Mouse (Mus musculus): ENCODE data around the gene P2ry6.

Gene P2ry6

DNA sequence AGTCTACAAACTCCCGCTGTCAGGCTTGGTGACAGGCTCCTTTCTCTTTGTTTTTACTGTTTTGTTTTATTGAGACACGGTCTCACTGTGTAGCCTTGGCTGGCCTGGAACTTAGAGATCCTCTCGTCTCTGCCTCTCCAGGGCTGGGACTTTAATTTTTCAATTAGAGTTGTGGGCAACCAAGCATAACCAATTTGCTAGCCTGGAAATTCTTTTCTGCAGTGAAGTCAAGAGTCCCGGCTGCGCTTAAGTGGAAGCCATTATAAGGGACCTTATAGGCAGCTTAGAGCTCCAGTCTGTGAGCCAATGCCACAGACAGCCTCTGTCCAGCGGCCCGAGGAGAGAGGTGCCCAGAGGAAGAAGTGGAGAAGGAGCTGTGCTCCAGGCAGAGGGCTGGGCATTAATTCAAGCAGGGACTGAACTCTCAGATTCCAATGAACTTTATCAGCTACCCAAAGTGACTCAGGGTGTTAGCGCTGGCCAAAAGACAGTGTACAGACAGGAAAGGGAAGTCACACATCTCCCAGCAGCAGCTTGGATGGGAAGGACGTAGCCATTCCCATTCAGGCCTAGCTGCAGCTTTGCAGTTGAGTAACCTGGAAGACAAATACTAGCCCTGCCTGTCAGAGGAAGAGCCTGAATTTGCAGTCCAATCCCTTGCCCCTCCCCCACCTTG, 16.3 kb upstream of the P2ry6 start:
- in situ Hi-C loops (cut with MboI, MseI) = no loop called here

DNA sequence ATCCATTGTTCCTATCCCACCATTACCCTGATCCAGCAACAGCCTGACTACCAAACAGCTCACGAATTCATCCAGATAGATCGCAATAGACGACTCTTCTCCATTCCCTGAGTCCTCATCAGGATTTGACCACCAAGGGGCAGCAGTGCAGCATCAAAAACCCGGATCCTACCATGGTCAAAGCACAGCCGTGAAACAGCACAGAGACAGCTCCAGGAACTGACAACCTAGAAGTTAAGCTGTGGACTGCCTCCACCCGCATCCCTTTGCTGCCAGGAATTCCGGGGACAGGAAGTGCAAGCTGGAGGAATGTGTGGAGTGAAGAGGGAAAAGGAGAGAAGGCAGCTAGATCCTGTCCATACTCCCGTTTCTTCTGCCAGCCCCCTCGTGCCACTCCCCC, 13.6 kb upstream of the P2ry6 start:
- in situ Hi-C loops (cut with MboI, MseI) = no loop called here

DNA sequence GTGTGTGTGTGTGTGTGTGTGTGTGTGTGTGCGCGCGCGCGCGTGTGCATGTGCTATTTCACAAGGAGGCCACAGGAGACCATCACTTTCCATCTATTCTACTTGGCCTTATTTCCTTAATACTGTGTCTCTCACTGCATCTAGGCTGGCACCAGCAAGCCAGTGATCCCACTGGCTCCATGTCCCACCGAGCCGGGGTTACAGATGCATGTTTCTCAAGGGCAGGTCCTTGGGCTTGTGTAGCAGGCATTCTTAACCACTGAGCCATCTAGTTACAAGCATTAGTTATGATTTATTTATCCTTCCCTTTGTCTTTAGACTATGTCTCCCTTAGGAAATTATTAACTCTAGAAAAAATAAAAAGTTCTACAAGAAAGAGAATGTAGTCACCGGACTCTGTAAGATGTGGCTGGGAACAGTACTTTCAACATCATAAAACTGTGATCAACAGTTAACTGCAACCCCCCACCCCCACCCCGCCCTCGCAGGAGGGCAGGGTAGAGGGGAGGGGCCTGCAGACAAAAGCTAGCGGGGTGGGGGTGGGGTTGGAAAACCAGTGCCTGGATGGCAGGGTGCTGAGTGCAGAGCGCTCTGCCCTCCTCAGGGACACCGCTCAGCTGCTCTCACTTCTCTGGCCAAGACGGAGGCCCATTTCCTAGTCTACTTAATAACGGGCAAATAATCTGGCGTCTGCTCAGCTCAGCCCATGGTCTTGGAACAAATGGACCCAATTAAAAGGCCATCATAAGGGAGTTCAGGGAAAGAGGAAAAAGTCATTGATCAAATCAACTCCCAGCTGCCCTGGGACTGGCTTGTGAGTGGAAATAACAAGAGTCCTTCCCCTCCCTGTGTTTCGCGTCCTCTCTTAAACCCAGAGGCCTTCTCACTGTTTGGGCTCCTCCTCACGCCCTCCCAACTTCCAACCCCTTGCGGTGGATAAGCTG, 10.3 kb upstream of the P2ry6 start:
- in situ Hi-C loops (cut with MboI, MseI) = no loop called here

DNA sequence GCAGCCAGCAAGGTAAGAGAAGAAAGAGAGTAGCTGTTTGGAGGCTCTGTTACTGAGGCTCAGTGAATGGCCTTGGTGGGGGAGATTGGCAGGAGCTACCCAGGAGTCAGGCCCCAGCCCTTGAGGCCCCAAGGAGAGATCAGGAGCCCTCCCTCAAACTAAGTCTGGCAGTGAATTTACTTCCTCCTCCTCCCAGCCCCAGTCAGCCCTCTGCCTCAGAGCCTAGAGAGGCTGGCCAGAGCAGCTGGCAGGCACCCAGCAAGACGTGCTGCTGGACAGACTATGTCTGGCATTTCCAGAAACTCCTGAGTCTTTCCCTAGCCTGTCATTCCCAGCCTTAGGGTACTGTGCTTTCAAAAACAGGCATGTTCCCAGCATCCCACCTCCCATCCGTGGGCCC, 4.7 kb upstream of the P2ry6 start:
- in situ Hi-C loops (cut with MboI, MseI) = no loop called here

DNA sequence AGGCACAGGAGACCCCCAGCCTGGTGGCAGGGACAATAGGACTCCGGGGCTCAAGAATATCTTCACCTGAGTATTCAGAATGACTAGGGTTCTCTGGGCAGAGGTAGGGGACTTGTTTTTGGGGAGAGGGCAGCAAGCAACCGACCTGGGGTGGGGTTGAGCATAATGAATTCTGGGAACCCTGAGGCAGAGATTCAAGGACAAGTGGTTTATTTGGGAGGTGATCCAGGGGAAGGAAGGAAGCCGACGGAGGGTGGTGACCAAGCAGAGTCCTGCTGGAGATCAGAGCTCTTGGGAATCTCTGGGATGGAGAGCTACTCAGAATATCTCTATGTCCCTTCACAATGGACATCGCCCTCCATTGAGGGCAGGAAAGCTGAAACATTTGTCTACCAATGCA, 3.7 kb upstream of the P2ry6 start:
- in situ Hi-C loops (cut with MboI, MseI) = no loop called here

DNA sequence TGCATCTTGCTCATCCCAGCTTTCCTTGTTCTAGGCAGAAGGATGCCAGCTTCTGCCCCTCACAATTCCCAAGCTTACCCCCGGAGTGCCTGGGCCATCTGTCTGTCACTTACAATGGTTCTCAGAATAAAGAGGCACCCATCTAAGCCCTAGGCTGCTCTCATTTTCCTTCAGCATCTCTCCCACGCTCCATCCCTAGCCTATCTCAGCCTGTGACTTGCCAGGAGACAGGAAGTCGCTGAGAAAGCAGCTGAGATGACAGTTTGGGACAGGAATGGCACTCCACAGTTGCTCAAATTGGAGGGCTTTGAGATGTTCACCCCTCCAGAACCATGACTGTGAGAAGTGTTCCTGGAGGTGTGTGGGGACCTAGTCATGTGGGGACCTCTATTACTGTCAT, 1.6 kb downstream of the P2ry6 start:
- in situ Hi-C loops (cut with MboI, MseI) = no loop called here

DNA sequence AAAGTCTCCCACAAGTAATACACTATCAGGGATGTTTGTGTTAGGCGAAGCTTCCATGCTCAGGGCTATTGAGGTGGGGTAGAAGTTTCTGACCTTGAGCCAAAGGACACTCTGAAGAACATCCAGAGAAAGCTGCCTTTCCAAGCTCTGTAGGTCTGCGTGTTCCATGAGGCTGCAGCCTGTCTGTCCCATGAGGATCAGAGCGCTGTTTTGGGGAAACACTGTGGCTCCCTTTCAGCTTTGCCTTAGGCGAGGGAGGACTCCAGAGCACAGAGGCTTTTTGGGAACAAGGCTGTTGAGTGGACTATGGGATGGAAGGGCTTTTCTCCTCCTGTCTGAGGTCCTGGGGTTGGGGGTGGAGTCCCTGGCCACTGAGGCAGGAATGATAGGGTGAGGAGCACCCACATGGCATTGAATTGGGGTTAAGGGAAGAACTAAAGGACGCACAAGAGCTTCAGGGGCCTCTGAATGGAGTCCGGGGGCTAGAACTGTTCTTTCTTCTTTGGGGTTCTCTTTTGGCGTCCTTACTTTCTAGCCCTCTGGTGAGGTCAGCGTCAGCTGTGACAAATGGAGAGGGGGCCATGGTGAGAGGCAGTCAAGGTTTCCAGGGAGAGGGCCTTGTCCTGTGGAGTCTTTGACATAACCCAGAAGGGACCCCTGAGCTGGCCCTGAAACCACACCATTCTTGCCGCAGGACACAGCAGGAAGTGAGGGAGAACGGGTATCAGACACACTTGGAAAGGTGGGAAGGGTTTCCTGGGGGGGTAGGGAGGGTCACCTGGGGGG, 5.4 kb downstream of the P2ry6 start:
- in situ Hi-C loops (cut with MboI, MseI) = no loop called here

DNA sequence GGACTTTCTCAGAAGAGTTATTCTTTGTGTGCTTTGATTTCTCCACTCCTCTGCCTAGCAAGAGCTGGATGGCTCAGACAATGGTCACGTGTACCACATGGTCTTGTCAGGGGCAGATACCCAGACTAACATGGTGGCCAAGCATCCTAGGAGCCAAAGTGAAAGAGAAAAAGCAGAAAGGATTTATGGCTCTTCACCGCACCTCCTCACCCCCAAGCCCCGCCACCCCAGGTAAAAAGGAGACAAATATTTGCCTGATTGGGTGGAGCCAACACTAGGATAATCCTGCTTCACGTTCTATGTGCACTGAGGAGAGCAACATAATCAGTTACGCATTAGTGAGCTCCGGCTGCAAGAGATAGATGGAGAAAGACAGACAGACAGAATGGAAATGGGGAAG, 6.1 kb downstream of the P2ry6 start:
- in situ Hi-C loops (cut with MboI, MseI) = no loop called here

DNA sequence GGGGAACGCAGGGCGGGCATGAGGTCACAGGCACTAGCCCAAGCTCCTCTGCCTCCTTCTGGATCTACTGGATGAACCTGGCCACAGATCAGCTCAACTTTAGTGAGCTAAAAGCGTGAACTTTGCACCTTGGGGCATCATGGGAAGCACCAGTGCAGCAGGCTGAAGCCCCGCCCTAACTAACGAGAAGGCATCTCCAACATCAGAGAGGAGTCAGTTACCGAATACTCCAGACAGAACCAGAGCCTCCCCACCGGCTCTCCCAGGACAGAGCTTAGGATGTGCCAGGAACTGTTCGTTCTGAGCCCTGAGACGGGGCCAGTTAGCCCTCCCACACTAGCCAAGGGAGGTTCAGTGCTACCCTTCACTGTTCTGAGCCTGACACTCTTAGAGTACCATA, 6.6 kb downstream of the P2ry6 start:
- in situ Hi-C loops (cut with MboI, MseI) = no loop called here

DNA sequence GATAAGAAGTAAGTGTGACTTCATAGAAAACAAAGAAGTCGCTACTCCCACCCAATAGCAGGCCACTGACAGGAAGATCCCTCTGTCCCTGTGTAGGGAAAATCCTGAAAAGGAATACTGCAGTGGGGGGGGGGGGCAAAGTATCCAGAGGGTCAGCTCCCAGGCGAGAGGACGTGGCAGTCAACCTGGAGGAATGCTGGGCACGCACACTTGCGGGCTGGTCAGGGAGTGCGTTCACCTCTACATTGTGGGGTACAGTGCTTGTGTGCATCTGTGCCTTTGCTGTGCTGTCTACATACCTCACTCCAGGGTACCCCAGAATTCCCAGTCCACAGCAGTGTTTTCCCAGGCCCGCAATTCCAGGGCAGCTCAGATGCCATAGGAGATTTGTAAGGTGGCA, 8.4 kb downstream of the P2ry6 start:
- in situ Hi-C loops (cut with MboI, MseI) = no loop called here

DNA sequence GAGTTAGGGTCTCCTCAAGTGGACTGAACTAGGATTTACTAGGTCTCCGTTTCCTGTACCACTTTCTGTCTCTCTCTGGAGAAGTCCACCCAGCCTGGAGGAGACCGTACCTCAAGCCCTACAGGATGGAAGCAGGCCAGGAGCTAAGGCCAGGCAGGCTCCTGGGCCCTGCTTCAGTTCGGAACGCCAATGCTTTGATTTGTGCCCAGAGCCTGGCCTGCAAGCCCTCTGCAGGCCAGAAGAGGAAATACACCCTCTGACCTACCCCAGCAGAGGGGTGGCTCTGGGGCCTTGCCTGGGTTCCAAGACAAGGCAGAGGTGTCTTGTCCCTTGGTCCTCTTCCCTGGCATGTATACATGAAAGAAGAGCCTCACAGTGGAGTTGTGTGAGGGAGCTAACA, 9.4 kb downstream of the P2ry6 start:
- in situ Hi-C loops (cut with MboI, MseI) = no loop called here

DNA sequence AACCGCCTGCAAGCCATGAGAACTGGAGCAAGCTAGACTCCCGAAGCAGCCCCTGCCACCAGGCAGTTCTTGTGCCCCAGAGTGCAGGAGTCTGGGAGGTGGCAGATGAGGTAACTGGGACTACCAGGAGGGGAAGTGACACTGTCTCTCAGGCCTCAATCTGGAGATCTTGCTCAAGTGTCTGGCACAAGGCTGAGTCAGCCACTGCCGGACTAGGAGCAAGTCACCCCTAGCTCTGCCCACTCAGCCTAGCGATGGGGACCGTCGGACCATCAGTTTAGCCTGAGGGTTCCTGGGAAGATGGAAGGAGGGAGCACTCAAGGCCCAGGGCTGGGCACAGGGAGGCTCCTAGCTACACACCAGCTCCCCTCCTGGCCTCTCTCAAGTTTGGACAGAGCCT, 10.2 kb downstream of the P2ry6 start:
- in situ Hi-C loops (cut with MboI, MseI) = no loop called here

DNA sequence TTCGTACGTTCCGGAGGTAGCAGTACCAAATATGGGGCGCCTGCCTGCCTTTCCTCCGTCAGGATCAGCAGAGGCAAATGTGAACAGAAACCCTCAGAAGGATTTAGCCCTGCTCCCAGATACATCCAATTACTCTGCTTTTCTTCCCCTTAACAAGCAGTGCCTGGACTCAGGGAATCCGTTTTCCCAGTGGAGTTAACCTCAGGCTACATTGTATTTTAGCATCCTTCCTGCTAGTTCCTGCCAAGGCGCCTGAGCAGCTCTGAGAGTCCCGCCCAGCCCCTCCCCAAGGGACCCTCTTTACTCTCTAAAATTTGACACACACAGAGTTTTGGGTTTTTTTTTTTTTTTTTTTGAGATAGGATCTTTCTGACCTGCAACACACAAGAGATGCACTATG, 11.1 kb downstream of the P2ry6 start:
- in situ Hi-C loops (cut with MboI, MseI) = no loop called here

DNA sequence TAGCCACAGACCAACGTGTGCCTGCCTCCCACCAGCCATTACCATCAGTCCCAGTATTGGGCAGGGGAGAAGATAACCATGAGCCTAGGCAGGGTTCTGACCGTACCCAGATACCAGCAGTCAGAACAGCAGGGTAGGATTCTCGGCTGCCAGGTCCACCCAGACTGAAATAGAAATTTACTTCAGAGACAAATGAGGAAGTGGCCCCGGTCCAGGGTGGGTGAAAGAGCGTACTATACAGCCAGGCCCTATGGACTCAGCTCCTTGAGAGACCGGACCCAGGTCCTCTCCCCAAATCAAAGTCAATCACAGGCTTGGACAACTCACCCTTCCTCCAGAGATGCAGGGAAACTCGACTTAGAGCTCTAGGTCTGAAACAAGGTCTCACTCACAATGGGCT, 13.3 kb downstream of the P2ry6 start:
- in situ Hi-C loops (cut with MboI, MseI) = no loop called here

DNA sequence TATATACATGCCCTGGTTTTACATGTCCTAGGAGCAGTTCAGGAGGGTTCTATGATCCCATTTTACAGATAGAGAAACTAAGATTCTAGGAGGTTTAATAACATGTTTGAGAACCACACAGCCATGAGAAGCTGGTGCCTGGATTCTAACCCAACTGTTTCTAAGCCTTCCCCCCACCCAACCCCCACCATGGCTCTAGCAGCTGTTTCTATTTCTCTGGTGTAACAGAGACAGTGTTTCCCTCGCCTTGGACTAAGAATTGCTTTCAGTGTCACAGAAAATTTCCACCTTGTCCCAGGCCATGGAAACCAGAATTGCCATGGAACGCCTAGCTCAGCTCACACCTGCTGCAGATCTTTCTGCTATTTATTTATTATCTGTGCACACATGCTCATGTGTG, 14.0 kb downstream of the P2ry6 start:
- in situ Hi-C loops (cut with MboI, MseI) = no loop called here

DNA sequence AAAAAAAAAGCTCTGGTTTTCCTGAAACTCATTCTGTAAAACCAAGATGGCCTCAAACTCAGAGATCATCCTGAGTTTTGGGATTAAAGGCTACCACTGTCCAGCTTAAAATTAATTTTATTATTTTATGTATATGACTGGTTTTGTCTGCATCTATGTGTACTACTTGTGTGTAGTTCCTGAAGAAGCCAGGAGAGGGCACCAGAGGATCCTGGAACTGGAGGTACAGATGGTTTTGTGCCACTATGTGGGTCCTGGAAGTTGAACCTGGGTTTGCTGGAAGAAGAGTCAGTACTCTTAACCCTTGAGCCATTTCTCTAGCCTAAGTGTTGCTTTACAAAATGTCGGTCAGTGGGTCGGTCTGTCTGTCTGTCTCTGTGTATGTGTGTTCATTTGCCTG, 16.0 kb downstream of the P2ry6 start:
- in situ Hi-C loops (cut with MboI, MseI) = loop anchor here (5.0 kb wide), 1 partner anchor 84 kb away; no protein-coding TSS in a partner anchor

DNA sequence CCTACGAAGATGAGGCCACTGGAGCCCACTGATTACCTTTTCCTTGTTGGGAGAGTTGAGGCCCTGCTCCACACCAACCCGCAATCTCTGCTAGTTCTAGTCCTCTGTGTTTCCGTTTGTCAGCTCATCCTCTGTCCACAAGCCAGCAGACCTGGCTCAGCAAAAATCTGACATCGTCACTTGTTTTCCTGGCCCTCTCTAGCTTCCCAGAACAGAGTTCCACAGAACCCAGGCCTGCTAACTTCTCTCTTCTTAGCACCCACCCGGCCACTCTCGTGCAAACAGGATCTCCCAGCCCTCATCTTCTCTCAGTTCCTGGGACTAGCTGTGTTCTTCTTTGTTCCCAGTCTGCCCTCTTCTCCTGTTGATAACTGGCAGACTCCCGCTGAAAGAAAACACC, 21.8 kb downstream of the P2ry6 start:
- in situ Hi-C loops (cut with MboI, MseI) = no loop called here

DNA sequence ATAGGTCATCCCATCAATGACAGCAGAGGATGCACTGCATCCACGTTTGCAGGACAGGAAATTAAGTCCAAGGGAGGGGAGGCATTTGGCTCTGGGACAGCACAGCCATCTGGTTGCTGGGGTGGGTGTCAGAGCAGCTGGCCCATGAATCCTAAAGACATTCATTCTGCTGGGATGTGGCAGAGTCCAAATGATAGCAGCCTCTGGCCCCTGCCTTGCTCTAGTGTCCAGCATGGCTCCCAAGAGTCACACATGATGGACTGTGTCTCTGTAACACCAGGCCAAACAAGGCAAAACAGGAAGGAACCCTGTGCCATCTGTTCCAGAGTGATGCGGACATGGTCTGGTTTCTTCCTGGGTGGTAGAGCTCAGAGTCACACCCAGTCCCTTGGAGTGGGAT, 22.5 kb downstream of the P2ry6 start:
- in situ Hi-C loops (cut with MboI, MseI) = no loop called here

DNA sequence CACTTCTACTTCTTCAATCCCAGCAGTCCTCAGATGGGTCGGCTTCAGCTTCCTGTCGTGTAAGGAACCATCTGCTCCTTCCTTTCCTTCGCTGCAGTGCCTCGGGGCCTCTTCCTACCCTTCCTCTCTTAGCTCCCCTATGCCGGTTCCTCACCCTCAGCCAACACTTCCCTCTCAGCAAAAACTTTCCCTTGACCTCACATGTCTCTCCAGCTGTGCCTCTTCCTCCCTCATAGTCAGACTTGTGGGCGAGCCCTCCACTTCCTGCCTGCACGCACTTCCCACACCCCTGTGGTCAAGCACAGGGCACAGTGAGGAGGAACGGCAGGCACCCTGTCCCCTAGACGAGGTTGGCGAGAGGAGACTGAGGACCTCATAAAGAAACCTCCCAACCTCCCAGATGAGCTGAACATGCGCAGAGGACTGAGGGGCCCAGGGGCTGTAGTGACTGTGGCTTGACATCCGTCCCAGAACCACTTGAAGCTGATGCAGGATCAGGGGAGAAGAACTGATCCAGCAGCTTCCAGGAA, 23.9 kb downstream of the P2ry6 start:
- in situ Hi-C loops (cut with MboI, MseI) = no loop called here

DNA sequence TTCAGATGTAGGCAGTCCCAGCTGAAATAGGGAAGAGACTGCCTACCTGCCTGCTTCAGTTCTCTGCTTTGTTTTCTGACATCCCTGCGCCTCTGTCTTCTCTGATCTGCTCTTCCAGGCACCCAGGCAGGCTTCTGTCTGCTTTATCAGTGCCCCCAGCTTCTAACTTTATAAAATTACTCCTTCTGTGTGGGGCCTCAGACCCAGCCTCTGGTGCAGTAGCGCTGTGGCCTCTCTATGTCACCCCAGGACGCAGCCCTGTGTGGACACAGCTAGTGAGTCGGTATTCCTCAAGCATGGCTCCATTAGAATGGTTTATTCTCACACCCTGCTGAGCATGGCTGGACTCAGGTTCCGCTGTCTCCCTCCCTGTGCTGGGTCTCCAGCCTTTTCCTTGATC, 24.4 kb downstream of the P2ry6 start:
- in situ Hi-C loops (cut with MboI, MseI) = no loop called here

DNA sequence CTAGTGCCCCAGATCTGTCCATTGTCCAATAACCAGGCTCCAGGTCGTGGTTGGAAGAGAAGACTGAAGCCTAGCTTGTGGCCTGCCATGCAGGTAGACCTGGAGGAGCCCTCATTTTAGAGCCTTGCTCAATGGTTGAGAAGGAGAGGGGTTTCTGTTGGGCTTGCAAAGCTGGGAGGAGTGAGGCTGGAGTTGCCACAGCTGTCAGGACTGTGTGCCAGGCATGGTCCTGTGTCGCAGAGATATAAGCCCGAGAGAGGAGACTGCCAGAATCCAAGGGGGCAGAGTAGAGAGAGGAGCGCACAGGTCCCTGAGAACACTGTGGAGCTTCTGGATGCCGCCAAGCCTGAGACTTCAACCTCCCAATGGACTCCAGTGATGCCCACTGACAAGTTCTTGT, 29.7 kb downstream of the P2ry6 start:
- in situ Hi-C loops (cut with MboI, MseI) = no loop called here

DNA sequence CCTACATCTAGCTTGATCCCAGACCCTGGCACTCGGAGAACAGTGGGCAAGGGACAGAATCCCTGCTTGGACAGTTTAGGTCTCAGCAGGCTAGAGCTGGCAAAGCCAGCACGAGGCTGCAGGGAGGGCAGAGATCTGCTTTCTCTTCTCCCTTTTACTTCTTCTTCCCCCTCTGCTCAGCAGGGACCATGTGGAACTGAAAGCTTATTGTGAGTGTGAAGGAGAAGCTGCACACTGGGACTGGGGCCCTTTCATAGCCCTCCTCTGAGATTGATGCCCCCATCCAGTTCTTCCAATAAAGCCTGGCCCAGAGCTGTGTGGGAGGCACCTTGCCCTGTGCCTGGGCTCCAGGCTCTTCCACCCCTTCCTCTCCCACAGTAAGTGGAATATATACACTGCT, 30.1 kb downstream of the P2ry6 start:
- in situ Hi-C loops (cut with MboI, MseI) = no loop called here
